Mouse (Mus musculus) ovary, postnatal 14 days (tissue): ENCODE results near the gene Mbnl1.
"Not testable (repeated sequence)": the region's sequence is repeated elsewhere in the genome, so short reads cannot be mapped to it uniquely, and the experiment has no call there.

Experiments
- DNase-seq: peaks from one replicate; pipeline ENCODE4 v3.0.0; 2022; ENCODE audit warnings: low spot score

Gene Mbnl1

DNA sequence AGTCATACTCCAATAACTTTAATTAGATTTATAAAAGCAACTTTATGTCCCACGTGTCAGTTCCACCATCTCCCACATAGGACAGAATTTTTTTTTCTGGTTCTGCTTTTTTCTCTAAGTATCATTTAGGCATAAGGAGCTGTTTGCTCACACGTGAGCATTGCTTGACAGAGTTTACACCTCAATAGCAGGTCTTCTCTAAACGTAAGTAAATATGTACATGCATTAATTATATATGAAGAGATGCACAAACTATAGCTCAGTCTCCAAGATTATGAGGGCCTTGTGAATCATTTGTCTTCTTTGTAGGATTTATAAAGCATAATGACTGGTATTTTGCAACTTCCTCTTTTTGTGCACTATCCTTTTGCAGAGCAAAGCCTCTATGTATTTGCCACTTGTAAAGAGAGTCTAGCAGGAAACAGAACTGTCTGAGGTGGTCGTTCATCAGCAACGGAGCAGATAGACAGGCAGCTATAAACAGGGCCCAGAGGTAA lies at the start of gene Mbnl1:
Gene Mbnl1, plus strand, starts transcription at position 150 of the 497 bp plus-strand sequence.
- DNase-seq = no peak

DNA sequence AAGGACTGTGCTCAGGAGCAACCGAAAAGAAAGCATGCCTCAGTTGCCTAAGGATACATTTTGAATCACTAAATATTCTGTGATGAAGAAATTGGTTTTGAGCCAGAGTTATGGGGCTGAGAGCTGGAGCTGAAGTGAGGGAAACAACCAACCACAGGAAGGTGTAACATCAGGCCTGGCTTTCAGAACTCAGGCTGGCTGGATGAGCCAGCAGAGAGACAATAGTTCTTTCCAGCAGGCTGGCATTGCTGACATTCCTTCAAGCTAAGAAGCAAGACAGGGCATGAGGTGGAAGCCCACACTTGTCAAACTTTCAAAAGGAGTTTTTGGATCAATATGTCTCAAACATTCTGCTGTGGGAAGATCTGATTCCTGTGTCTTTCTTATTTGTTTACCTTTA lies 48.5 kb upstream of the Mbnl1 start:
- DNase-seq = no peak

DNA sequence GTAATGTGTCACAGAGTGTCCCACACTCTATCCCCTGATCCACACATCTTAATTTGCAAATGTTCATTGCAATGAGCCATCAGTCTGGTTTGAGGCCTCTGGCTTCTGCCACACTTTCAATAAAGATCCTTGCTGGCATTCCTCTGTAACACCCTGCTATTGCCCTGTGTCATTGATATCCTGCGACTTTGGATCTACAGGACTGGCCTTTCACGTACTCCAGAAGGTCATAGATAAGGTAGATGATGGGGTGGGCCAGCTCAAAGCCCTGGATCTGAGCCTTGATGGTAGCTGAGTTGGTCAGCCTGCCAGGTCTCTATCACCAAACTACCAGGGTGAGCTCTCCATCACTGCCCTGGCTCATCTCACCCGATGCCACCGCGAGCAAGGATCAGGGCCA lies 43.6 kb upstream of the Mbnl1 start:
- DNase-seq = no peak

DNA sequence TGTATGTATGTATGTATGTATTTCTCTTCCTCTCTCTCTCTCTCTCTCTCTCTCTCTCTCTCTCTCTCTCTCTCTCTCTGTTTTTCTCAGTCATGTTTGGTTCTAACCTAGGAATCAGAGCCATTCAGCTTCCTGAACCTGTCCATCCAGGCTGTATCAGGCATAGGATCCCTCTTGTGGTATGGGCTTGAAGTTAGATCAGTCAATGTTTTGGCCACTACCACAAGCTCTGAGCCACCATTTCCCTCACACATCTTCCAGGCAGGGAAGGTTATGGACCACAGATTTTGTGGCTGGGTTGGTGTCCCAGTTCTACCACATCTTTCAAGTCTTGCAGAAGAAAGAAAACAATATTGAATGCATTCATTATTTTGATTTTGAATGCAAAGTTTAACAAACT lies 35.4 kb upstream of the Mbnl1 start:
- DNase-seq = no peak

DNA sequence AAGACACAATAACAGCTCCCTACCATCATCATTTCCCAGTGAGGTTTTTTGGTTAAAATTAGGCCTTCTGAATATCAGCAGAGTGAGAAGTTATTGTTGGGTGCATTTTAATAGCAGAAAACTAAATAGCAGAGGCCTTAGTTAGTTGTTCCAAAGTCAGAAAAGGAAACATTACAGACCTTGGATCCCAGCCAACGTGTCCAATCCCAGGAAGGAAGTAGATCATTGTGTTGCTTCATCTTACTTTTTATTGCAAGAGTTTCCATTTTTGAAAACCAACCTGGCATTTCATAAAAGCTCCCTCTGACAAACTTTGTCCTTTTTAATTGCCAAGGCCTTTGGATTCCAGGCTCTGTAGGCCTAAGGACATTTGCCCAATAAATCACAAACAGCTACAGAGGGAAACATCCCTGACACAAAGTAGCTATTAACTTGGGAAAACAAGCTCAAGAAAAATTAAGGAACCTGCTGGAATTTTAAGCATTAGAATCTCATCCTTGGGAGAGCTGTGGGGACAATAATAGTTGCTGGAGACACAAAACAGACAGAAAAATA lies 34.9 kb upstream of the Mbnl1 start:
- peak; percentile 39 for DNase-seq

DNA sequence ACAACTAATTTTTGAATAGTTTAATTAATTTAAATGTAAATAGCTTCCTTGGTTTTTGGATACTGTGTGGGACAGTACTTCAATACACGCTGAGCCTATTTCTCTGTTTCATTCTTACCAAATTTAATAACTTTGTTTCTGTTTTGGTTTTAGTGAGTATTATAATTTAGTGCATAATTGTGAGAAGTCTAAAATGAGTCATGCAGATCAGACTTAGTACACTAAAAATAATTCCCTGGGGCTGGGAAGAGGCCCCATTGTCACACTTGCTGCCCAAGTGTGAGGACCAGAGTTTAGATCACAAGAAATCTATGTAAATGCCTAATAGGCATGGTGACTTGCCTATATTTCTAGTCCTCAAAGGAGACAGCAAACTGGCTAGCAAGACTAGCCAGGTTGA lies 33.9 kb upstream of the Mbnl1 start:
- no peak for DNase-seq

DNA sequence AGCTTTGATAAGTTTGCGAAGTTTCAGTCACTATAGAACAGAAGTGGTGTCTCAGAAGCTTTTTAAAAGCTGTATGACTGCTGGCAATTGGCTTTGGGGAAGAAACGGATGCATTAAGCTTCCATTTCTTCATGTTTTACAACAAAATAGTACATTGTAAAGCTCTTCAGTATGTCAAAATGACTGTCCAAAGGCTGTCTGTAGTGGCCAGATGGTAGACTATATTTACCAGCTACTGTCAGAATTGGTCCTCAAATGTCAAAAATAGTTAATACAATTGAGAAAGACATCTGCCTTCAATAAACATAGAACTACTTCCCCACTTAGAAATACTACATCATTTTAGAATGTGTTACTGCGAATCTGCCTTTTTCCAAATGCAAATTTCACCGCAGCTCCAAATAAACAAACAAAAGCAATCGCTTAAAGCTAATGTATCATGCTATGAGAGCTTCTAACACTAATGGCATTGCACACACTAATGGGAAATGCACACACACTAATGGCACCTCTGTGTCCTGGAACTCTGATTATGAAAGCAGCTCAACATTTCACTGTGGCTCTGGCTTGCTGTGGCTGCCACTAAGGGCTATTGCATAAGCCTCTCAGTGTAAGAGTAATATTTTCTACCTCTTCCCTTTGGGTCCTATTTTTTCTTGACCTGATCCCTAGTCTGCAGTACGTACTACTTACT lies 10.7 kb upstream of the Mbnl1 start:
- no peak for DNase-seq

DNA sequence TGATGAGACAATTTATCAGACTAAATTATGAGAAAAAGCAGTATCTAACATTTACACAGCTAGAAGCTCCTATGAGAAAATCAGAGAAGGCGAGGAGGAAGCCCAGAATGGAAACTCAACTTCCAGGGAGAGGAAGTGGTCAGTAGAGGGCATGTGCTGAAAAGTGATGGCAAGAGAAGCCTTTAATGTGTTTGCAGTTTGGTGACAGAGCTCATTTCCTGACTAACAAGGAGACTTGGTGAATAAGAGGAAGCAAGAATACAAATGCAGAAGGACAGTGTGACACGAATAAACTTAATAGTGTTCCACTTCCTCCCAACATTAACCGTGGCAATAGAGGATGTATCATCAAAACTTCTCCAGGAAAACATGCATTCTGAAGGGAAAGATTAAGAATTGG lies 4.0 kb upstream of the Mbnl1 start:
- DNase-seq = not testable (repeated sequence)

DNA sequence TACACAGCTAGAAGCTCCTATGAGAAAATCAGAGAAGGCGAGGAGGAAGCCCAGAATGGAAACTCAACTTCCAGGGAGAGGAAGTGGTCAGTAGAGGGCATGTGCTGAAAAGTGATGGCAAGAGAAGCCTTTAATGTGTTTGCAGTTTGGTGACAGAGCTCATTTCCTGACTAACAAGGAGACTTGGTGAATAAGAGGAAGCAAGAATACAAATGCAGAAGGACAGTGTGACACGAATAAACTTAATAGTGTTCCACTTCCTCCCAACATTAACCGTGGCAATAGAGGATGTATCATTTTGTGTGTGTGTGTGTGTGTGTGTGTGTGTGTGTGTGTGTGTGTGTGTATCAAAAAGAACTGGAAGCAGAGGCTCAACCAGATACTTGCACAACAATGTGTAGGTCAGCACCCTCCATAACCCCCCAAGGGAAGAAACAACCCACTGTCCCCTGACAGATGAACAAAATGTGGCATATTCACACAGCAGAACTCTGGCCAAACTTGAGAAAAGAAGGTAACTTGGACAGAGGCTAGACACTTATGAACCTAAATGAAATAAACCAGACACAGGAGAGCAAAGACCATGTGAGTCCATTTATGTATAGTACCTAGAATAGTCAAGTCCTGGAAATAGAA lies 3.3 kb upstream of the Mbnl1 start:
- not testable (repeated sequence) for DNase-seq

DNA sequence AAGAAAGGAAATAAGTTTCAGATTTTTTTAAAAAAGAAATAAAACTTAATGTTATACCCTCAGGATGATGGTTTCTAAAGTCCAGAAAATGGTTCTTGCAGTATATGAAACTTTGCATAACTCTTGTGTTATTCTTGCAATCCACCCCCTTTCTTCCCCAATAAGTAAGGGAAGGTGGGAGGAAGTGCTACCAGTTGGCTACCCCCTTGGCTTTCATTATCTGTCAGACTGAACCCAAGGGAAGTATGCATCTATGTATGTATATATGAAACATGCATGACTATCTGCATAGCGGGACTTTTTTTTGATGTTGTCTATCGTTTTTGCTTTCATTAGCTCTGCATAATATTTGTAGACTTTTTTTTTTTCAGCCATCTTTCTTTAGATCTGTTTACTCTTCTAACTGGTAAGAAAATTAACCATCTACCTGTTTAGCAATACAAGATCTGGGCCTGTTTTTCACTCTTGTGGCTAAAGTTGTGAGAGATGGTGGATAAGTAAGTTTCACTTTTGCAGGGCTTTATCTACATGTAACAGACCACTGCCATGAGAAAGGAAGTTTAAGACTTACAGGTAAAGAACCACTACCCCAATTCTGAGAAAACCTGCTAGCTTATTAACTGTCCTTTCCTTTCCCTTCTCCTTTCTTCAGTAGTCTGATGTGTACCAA lies 484 bp upstream of the Mbnl1 start:
- DNase-seq = no peak

DNA sequence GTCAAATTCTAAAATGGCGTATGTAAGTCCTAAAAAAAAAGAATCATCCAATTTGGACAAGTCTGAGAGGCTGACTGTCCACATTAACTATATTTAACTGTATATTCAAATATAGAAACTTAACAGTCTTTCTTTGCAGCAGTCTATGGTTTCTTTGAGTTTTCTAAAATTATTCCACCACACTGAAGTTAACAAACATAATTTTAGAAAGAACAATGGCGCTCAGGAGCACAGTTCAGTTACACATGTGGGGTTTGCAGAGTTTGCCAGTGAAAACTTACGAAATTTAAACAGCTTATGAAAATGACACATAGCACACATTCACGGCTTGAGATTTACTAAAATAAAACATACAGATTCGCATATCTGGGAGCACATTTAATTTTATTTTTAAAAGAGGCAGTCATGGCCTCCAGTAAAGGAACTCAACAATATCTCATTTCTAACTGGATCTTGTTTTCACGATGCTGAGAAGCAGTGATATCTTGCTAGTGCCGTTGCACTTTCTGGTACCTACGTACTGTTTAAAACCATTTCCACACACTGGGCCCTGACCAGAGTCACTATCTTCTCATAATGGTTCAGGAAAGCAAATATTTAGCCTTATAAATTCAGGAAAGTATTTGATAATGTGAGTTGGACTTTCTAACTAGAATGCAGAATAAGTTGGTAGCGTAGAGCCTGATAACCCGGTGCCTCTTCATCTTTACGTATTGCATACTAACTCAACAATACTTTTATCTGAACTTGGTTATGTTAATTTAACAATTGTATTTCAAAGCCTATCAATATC lies 1.4 kb downstream of the Mbnl1 start:
- no peak for DNase-seq

DNA sequence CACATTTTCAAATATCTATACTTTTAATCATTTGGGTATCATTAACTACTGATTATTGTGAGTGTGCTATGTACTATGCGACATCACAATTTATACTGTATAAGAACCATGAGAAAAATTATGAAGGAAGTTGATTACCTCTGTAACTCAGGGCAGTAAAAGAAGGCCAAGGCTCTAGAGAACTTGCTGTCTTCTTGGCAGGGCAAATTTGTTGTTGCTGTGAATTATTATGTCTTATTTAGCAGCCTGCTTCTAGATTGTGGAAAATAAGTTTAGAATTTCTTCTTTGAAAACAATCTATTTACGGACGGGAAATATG lies 2.0 kb downstream of the Mbnl1 start:
- DNase-seq = no peak

DNA sequence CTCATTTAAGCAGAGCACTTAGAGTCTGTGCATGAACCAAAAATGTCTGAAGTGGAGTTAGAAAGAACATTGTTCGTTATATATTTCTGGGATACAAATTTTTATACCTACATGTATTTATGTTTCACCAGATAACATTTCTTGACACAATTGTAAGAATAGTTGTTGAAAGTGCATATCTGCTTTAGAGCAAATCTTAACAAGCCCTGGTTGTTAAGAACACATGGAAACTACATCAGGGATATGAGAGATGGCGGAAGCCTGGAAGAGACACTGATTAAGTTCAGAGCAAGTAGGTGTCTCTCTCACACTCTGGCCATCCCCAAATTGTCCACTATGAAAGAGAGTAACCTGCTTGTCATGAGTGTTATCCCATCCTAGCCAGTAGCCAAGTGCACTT lies 2.4 kb downstream of the Mbnl1 start:
- DNase-seq = no peak

DNA sequence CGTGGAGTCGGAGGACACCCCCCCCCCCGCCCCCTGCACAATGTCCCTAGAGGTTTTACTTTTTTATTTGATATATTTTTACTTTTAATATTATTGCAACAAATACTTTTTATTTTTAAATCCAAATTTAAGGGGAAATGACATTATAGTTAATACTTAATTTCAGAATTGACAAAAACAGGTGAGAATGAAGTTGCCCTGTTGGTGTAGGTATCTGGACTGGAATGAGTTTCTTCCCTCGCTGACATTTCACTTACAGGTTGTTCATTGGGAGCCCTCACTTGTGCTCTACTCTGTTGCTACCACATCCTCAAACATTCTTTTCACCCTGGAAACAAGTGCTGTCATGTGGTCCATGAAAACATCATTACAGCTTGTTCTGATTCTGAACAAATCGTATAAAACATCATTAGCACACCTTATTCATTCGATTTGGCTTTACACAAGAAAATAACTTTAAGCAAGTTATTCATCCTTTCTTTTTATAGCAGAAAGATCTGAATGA lies 4.2 kb downstream of the Mbnl1 start:
- no peak for DNase-seq

DNA sequence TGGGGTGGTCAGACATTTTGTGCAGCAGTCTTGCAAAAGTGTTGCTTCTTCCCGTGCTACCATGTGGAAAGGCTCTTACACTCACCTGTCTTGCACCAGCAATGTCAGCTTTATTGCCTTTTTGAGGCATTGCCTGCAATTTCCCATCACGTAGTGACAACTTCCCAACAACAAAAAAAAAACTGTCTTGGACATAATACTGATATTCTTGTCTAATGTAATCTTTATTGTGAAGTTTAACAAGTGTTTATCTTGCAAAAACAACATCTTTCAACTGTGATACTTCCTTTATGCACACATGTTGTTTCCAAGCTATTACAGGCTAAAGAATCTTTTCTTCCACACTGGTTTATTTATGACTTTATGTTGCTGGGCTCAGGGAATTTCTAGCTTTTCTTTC lies 5.8 kb downstream of the Mbnl1 start:
- no peak for DNase-seq

DNA sequence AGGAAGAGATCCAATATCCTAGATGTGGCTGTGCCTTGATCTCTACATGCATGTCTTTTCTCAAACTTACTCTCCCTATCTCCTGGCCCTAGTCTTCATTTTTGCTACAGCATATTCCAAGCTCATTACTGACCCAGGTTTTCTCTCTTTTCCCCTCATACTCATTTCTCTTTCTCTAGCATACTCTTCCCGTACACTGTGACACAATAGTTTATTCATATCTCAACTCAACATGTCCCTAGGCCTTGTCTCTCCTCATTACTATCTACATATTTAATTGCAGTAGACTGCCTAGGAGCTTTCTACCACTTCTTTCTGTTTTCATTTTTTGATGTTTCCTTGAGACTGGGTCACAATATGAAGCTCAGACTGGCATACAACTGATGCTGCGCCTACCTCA lies 8.1 kb downstream of the Mbnl1 start:
- DNase-seq = no peak

DNA sequence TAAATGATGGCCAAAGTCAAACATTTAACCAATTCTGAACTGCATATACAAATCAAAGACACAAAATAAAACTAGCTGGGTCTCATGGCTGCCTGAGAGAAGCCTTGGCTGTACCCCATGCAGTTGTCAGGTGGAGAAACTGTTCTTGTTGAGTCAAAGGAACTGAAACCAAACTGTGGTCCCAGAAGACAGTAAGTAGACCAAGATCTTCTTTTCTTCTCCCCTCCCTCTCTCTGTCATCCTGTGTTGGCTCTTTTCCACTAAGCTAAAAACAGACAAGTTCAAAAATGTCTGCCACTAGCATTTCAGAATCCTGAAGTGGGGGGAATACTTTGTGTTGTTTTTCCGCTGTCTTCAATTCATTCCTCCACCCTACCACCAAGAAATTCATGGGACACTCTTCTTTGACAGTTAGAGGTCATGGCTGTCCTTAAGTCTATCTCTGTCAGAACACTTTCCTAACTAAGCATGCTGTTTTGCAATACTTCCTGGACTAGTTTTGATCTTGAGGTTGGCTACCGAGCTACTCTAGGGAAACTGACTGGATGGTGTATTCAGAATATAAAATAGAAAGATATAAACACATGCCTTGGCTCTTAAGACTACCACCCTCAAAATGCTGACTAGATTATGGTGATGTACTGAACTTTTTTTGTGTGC lies 9.2 kb downstream of the Mbnl1 start:
- DNase-seq = no peak

DNA sequence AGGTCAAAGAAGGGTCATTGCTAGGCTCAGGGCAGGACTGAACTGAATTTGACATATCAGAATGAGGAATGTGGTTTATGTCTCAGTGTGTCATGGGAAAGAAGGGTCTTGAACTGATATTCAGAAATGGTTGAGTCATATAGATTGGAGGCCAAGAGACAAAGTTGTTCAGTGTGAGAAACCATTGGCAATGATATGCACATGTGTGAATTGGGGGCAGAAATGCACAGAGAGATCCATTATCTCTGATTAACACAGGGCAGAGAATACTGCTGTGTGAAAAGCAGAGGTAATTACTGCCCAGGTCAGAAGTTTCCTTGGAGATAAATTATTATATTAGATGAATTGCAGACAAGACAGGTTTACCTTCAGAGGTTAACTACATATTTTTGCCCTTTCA lies 10.7 kb downstream of the Mbnl1 start:
- no peak for DNase-seq

DNA sequence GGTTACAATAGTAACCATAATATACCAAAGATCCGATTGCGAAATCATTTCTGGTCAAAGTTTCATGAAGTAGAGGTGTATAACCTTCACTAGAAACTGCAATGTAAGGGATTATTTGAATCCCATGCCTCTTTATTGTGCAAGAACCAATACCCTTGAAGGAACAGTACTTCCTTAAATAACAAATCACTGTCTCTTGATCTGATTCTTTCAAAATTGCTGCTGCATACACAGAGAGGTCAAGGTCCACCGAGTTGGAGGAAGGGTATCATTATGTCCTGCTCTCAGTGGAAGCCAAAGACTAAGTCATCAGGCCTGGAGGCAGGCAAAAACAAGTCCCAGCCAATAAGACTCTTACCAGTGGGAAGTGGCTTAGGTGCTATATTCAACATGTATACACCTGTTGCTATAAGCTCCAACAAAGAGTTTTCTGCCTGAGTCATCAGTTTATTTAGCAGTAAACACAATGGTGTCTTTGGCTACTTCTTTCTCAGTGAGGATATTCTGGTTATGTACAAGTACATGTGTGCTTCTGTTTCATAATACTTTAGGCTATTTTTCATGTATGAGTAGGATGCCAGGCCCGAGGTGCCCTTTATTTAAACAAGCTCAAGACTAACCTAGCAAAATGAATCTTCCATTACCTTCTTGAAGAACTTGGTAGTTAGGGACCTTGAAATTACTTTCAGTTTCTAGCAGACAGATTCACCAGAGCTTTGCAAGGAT lies 13.5 kb downstream of the Mbnl1 start:
- no peak for DNase-seq

DNA sequence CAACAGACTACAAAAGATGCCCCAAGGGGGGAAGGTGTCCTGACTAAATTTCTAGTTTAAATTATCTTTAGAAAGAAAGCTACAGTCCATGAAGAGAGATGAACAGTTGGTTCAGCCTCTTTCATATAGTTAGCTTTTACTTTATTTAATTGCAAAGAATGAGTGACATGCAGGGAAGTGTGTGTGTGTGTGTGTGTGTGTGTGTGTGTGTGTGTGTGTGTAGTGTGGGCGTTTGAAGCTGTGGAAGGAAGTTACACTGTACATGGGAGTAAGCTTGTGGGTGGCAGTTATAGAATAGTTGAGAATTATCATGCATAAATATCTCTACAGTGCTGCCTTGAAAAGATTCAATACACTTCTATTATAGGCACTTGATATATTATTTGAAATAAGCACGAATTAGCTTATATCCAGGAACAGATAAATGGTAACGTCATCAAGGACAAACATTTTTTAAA lies 14.1 kb downstream of the Mbnl1 start:
- DNase-seq = no peak

DNA sequence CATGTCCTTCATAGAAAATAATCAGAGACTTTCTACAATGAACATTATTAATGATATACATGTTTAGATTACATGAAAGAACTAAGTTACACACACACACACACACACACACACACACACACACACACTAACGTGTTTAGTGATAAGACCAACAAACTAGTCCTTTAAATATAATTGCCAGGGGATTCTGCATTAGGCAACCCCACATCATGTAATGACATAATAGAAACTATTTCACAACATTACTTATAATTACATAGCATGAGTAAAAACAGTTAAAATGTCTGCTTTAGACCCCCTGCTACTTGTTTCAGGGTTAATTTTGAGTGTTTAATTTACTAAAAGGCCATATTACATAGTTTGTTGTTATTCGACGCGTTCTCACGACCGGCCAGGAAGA lies 16.9 kb downstream of the Mbnl1 start:
- no peak for DNase-seq
